In genomic region chr13:24920333-24920977, GRCm38 (mm10) we compare ENCODE assay signal across 8 mouse cellular contexts. TPM values are rescaled to one million over a fixed set of nuclear protein-coding genes. Genes with fewer than 3 reads are reported as not detected.
DNase-seq lines count a peak whose midpoint lies in the region; ATAC-seq and TF ChIP-seq lines count a peak whose summit lies in the region.

No protein-coding gene starts in this region.

- TF ChIP-seq EP300 in CH12.LX (IDR thresholded peaks at IDR 0.05; ENCODE audit: low read length) = no peak

- H3K9me3 ChIP-seq in CH12.LX (replicated peaks; ENCODE audit: low read length) = no peaks in the 10 kb centered on the region
- H3K9me3 ChIP-seq in liver, embryonic 12.5 days (replicated peaks) = no peaks in the 10 kb centered on the region
- no peaks in the 10 kb centered on the region for H3K9me3 ChIP-seq in neural tube, embryonic 12.5 days

- no peaks in the 10 kb centered on the region for H3K79me2 ChIP-seq in CH12.LX (replicated peaks; ENCODE audit: control insufficient read depth, extremely low read depth, insufficient read depth, poor library complexity, severe bottlenecking)

- H3K4me2 ChIP-seq in CH12.LX (ENCODE audit: insufficient read depth, low read depth, poor library complexity, severe bottlenecking) = no peak overlapping the region
- H3K4me2 ChIP-seq in liver, embryonic 12.5 days = no peak overlapping the region
- no peak overlapping the region for H3K4me2 ChIP-seq in neural tube, embryonic 12.5 days (replicated peaks)

- H3K4me1 ChIP-seq in CH12.LX (ENCODE audit: control insufficient read depth in 1 of 2, insufficient read depth in 2 of 2) = no peaks in the 10 kb centered on the region
- H3K4me1 ChIP-seq in liver, embryonic 12.5 days = no peaks in the 10 kb centered on the region
- no peaks in the 10 kb centered on the region for H3K4me1 ChIP-seq in neural tube, embryonic 12.5 days

- TF ChIP-seq POLR2A in CH12.LX (IDR thresholded peaks at IDR 0.05; ENCODE audit: low read depth, low read length) = no peak

- H3K36me3 ChIP-seq in CH12.LX (replicated peaks in 1 of 2; ENCODE audit: control insufficient read depth in 1 of 2, insufficient read depth in 1 of 2, low read length in 1 of 2) = no peaks in the 10 kb centered on the region
- H3K36me3 ChIP-seq in liver, embryonic 12.5 days = 0 out of 2 replicates have a peak, but pooled peaks cover 8% of the 10 kb centered on the region
- peaks cover 33% of the 10 kb centered on the region; the same call in 1 of the 2 replicates for H3K36me3 ChIP-seq in neural tube, embryonic 12.5 days

- peak; percentile 85 for DNase-seq in 416B (ENCODE audit: low read depth)
- peak; percentile 75 for DNase-seq in CH12.LX (ENCODE audit: extremely low read depth)
- peak; percentile 40 to 60 for DNase-seq in cerebellum, adult 18-20 months
- DNase-seq in forelimb bud, embryonic 11.5 days (ENCODE audit: low read depth, low spot score) = peak; percentile 65
- DNase-seq in kidney, adult 11 months = peak; percentile 44
- DNase-seq in thymus, postnatal 36 days = peak; percentile 31 to 42

- ATAC-seq in liver, embryonic 12.5 days = peak; percentile 52; the same call in 1 of the 2 replicates
- ATAC-seq in neural tube, embryonic 12.5 days (ENCODE audit: low FRiP score, low read depth) = peak; percentile 48; the same call in 1 of the 2 replicates

- dilution Hi-C loops in CH12.LX (cut with MboI; ENCODE audit: extremely low pct_ligation_motif_present, extremely low pct_unique_long_range_greater_than_20kb, low sequenced_read_pairs) = no loop called here

- H3K27ac ChIP-seq in CH12.LX (ENCODE audit: insufficient read depth, low read depth) = no peak overlapping the region
- H3K27ac ChIP-seq in liver, embryonic 12.5 days = no peak overlapping the region
- H3K27ac ChIP-seq in neural tube, embryonic 12.5 days = no peak overlapping the region

- H3K27me3 ChIP-seq in CH12.LX (replicated peaks) = no peaks in the 10 kb centered on the region
- H3K27me3 ChIP-seq in liver, embryonic 12.5 days (replicated peaks) = no peaks in the 10 kb centered on the region
- no peaks in the 10 kb centered on the region for H3K27me3 ChIP-seq in neural tube, embryonic 12.5 days (replicated peaks)

- H3K4me3 ChIP-seq in CH12.LX (replicated peaks in 1 of 3; ENCODE audit: low read depth in 2 of 3, low read length in 2 of 3, poor library complexity in 1 of 3) = no peak overlapping the region
- no peak overlapping the region for H3K4me3 ChIP-seq in liver, embryonic 12.5 days
- no peak overlapping the region for H3K4me3 ChIP-seq in neural tube, embryonic 12.5 days

- TF ChIP-seq CTCF in CH12.LX (conservative IDR thresholded peaks at IDR 0.05 in 1 of 2, IDR thresholded peaks at IDR 0.05 in 1 of 2; ENCODE audit: low read depth in 2 of 2, low read length in 2 of 2) = peak; percentile 60 to 85; a peak in 3 of 4 replicates

- in situ Hi-C loops in CH12.LX (cut with MboI; ENCODE audit: low pct_ligation_motif_present, low pct_unique_long_range_greater_than_20kb, low sequenced_read_pairs) = loop anchor here (25.0 kb wide), 3 partner anchors 208 to 583 kb away; partner anchors contain the start of gene Cmah

- peak; percentile 82 for TF ChIP-seq RAD21 in CH12.LX (IDR thresholded peaks at IDR 0.05; ENCODE audit: low read depth, low read length)

- 15% methylated on average over 5 of the region's 5 CpGs for WGBS in liver, embryonic 12.5 days (ENCODE audit: insufficient replicate concordance)
- 28% methylated on average over 5 of the region's 5 CpGs for WGBS in neural tube, embryonic 12.5 days

- H3K9ac ChIP-seq in CH12.LX (ENCODE audit: insufficient read depth, low read depth) = no peak overlapping the region
- H3K9ac ChIP-seq in liver, embryonic 12.5 days = no peak overlapping the region
- H3K9ac ChIP-seq in neural tube, embryonic 12.5 days = no peak overlapping the region

TF ChIP-seq in CH12.LX, 34 proteins besides CTCF, POLR2A, EP300 and RAD21:
- TF ChIP-seq SMC3 (IDR thresholded peaks at IDR 0.05; ENCODE audit: low read depth, low read length) = peak; percentile 70
- no peak for TF ChIP-seq PAX5 (IDR thresholded peaks at IDR 0.05; ENCODE audit: low read length)
- 0 out of 2 replicates have a peak, but pooled peaks have one; percentile 4 for TF ChIP-seq ZC3H11A (IDR thresholded peaks at IDR 0.05; ENCODE audit: low read depth, low read length)

RNA-seq across cellular contexts. Expression of gene Aldh5a1, which starts 17.0 kb away (rescaled TPM):
- total RNA-seq in CH12.LX (2012; rRNA removed) (1.6 and 2.4 TPM in 2 replicates), CH12.LX (2014; rRNA removed) (0.36 and 0.50 TPM in 2 replicates)
- 0.93 and 1.3 TPM in 2 replicates for polyA plus RNA-seq in CH12.LX (2012; ENCODE audit: insufficient read length, low read depth)
- polyA plus RNA-seq in liver, embryonic 12.5 days (2016; fragmentation: Nextera tagmentation; extraction: Ambion mirVana) = 3.0 and 3.4 TPM in 2 replicates
- 8.0 and 9.1 TPM in 2 replicates for polyA plus RNA-seq in neural tube, embryonic 12.5 days (2016; fragmentation: Nextera tagmentation; extraction: Ambion mirVana)

RNA-seq across cellular contexts. Expression of gene Gpld1, which starts 22.5 kb away (rescaled TPM):
- total RNA-seq in CH12.LX (2012; rRNA removed) (1.0 and 1.4 TPM in 2 replicates), CH12.LX (2014; rRNA removed) (0.30 and 0.34 TPM in 2 replicates)
- 0.23 and 0.57 TPM in 2 replicates for polyA plus RNA-seq in CH12.LX (2012; ENCODE audit: insufficient read length, low read depth)
- 1.8 TPM in 2 replicates for polyA plus RNA-seq in liver, embryonic 12.5 days (2016; fragmentation: Nextera tagmentation; extraction: Ambion mirVana)
- 0.76 and 0.87 TPM in 2 replicates for polyA plus RNA-seq in neural tube, embryonic 12.5 days (2016; fragmentation: Nextera tagmentation; extraction: Ambion mirVana)
